Mouse (Mus musculus) midbrain, embryonic 16.5 days (tissue): ENCODE measurements at regions not wholly inside any gene's neighbourhood (a gene's known extent, or its start where the extent isn't known, plus 50 kb on each side); places are given as distances from the start of the nearest gene placed in this dataset.
"Not testable (repeated sequence)": the region's sequence is repeated elsewhere in the genome, so short reads cannot be mapped to it uniquely, and the experiment has no call there.

ENCODE experiments used
- ATAC-seq: fragments of 200-750 bp; cut with Nextera tagmentation; 2 replicates; pipeline ENCODE4 v1.8.0; 2017; ENCODE audit warnings: moderate TSS enrichment
- H3K27ac ChIP-seq: fragments of 300-500 bp; sonication (generic); 2 replicates; pipeline ENCODE4 v1.5.1; 2014; ENCODE audit warnings: mild to moderate bottlenecking, low read length, mixed read lengths
- H3K27me3 ChIP-seq: fragments of 300-500 bp; sonication (generic); 2 replicates; pipeline ENCODE4 v1.6.1; 2014; ENCODE audit warnings: low read depth, low read length, mixed read lengths; ENCODE audit not compliant: control insufficient read depth, insufficient read depth
- H3K36me3 ChIP-seq: fragments of 300-500 bp; sonication (generic); 2 replicates; pipeline ENCODE4 v1.6.1; 2014; ENCODE audit warnings: mild to moderate bottlenecking, low read length, moderate library complexity, mixed read lengths; ENCODE audit not compliant: control insufficient read depth, insufficient read depth
- H3K4me1 ChIP-seq: fragments of 300-500 bp; sonication (generic); 2 replicates; pipeline ENCODE4 v1.6.1; 2014; ENCODE audit warnings: mild to moderate bottlenecking, low read length, mixed read lengths; ENCODE audit not compliant: control insufficient read depth, insufficient read depth
- H3K4me2 ChIP-seq: fragments of 300-500 bp; sonication (generic); 2 replicates; pipeline ENCODE4 v1.6.1; 2014; ENCODE audit warnings: mild to moderate bottlenecking, low read length, mixed read lengths
- H3K4me3 ChIP-seq: fragments of 300-500 bp; sonication (generic); 2 replicates; pipeline ENCODE4 v1.5.1; 2014; ENCODE audit warnings: low read depth, mild to moderate bottlenecking, low read length, moderate library complexity, mixed read lengths
- H3K9ac ChIP-seq: fragments of 300-500 bp; sonication (generic); 2 replicates; pipeline ENCODE4 v1.6.1; 2014; ENCODE audit warnings: low read depth, low read length, mixed read lengths
- H3K9me3 ChIP-seq: fragments of 300-500 bp; sonication (generic); replicated peaks from 2 replicates; pipeline ENCODE4 v1.6.1; 2014; ENCODE audit warnings: mild to moderate bottlenecking, low read length, mixed read lengths; ENCODE audit not compliant: control insufficient read depth, poor library complexity, severe bottlenecking
- WGBS: fragments of 180-500 bp; shearing (Covaris S2); extraction: QIAGEN DNeasy Blood & Tissue Kit; methylation state at CpG from one replicate; pipeline ENCODE4 v1.1.7; 2014; 5-methylcytosine and 5-hydroxymethylcytosine counted together

DNA sequence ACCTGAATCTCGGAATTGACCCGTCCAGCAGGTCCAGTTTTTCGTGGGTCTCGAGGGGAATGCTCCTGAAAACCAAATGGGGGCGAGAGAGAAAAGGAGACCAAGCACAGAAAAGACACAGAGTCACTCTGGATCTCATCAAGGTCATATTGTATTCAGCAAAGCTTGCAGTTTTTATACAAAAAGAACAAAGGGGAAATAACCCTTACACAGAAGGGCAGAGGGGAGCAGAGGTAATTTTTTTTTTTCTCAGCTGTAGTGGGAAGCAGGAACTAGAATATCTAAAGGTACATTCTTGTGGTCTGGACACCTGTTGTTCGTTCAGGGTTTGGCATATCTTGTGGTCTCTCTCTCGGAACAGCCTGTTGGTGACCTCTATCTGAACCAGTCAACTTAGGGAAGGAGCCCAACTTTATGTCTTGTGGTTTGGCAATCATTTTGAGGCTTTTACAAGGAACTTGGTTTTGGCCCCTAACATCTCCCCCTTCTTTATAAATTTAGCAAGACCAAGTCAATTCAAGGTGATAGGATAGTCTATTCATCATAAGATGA lies 1645.9 kb upstream of the Cdh9 start:
- no peaks in the 10 kb centered on the region for H3K27me3 ChIP-seq
- H3K9ac ChIP-seq: no peak overlapping the region
- WGBS: 87% methylated on average over 7 of the region's 7 CpGs
- H3K9me3 ChIP-seq: peaks cover 4% of the 10 kb centered on the region; the same call in 1 of the 2 replicates
- H3K27ac ChIP-seq: no peak overlapping the region
- H3K36me3 ChIP-seq: no peaks in the 10 kb centered on the region
- H3K4me1 ChIP-seq: no peaks in the 10 kb centered on the region
- no peak for ATAC-seq
- H3K4me2 ChIP-seq: no peak overlapping the region
- no peak overlapping the region for H3K4me3 ChIP-seq

DNA sequence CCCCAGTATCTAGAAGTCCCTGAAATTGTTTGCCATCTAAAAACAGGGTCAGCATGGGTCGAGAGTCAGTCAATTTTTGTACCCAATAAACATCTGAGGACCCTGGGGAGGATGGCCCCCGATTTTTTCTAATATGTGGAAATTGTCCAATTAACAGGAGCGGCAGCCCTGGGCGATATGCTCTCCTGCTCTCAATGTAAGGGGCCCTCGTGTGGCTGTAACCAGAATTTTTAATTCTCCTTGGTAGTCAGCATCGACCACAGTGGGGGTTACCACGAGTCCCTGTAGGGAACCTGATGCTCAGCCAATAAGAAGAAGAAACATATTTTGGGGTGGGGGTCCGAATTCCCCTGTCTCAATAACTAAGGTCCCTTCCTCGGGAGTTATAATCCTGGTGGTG lies 1639.9 kb upstream of the Cdh9 start:
- not testable (repeated sequence) for H3K4me1 ChIP-seq, H3K4me2 ChIP-seq, H3K4me3 ChIP-seq, H3K36me3 ChIP-seq, H3K9ac ChIP-seq, H3K9me3 ChIP-seq, H3K27me3 ChIP-seq, H3K27ac ChIP-seq, ATAC-seq
- WGBS: 86% methylated on average over 9 of the region's 9 CpGs

DNA sequence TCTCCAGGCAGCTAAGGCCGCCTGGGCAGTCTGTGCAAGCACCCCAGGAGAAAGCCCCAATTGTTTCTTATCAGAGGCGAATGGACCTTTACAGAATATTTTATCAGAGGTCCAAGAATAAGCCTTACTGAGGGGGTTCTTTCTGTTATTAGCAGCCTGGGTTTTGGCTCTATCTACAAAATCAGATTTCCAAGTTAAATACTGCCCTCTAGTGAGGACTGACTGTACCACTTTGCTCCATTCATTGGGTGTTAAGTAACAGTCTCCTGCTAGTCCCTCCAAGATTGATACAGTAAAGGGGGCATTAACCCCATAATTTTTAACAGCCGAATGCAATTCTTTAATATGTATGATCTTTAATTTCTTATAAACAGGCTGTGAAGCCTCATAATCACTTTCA lies 1638.8 kb upstream of the Cdh9 start:
- not testable (repeated sequence) for H3K36me3 ChIP-seq, H3K27me3 ChIP-seq, ATAC-seq, H3K9ac ChIP-seq, H3K4me3 ChIP-seq, H3K27ac ChIP-seq, H3K9me3 ChIP-seq, H3K4me1 ChIP-seq, H3K4me2 ChIP-seq
- 90% methylated on average over 3 of the region's 3 CpGs for WGBS

DNA sequence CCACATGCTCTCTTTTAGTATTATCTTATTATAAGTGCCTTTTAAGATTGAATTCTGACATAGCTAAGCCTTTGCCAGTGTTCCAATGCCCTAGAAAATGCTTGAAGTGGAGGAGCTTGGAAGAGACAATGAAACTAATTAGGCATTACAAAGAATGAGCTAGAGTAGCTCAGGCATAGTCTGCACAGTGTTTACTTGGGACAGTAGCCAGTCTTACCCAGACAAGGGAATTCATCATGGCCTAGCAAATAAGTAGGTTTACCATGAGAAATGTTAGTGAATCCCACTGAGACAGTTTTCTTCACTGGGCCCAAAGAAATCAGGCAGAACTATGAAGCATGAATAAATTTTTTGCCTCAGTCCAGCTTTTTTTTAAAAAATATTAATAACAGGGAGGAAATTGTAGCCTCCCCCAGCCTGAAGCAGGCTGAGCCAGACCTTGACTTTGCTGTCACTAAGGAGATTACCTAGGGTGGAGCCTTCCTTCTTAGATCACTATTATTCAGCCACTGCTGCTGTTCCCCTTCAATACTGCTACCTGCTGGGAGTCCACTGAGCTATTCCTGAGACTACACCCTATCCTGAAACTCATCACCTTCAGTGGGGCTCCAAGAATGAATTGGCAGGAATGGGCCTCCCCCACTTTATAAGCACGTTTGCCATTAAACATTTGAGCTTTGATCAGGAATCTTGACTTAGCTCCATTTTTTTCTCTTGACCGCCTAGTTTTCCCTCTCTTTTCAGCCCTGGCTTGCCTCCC lies 1636.8 kb upstream of the Cdh9 start:
- Histone ChIP-seq H3K27me3 (no peaks in the 10 kb centered on the region), H3K9ac (no peak overlapping the region), H3K27ac (no peak overlapping the region), H3K9me3 (no peaks in the 10 kb centered on the region; the same call in 1 of the 2 replicates), H3K4me1 (no peaks in the 10 kb centered on the region), H3K36me3 (no peaks in the 10 kb centered on the region), H3K4me3 (no peak overlapping the region), H3K4me2 (no peak overlapping the region)
- WGBS: 75% methylated on average over 2 of the region's 2 CpGs
- ATAC-seq: no peak

DNA sequence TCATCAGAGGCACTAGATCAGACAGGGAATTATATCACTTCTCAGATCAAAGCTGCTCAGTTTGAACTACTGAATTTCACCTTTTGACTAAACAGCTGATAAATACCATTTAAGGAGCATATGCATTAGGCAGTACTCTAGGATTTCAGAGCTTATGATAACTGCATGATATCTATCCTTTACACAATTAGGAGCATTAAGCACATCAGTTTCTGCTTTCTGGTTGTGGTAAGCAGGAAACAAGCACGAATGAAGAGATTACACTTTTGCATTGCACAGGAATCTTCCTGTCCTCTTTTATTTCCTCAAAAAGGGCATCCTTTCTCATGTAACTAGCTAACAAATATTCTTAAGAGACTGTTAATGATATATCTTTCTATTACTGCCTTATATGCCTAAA lies 1631.2 kb upstream of the Cdh9 start:
- Histone ChIP-seq H3K36me3 (no peaks in the 10 kb centered on the region), H3K27ac (no peak overlapping the region), H3K4me3 (no peak overlapping the region), H3K4me2 (no peak overlapping the region), H3K9ac (no peak overlapping the region), H3K27me3 (no peaks in the 10 kb centered on the region), H3K9me3 (no peaks in the 10 kb centered on the region), H3K4me1 (no peaks in the 10 kb centered on the region)
- ATAC-seq: no peak
- 69% methylated on average over 1 of the region's 1 CpGs for WGBS

DNA sequence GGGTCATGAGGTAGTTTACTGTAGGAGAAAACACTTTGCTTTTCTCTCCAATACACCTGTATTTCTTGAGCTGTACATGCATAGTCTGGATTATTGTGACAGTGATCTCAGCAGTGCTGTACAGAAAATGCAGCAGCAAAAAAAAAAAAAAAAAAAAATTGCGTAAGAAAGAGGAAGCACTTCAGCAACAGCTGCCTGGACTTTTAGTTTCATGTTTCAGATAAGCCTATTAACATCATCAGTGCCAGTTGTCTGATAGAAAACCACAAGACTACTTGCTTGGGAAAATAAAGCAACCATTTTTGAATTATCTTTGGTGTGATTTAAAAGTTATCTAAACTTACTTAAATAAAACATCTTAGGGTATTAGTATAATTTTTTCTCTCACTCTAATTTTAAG lies 1626.4 kb upstream of the Cdh9 start:
- Histone ChIP-seq H3K4me1 (no peaks in the 10 kb centered on the region), H3K4me2 (no peak overlapping the region), H3K27ac (no peak overlapping the region), H3K4me3 (no peak overlapping the region), H3K27me3 (no peaks in the 10 kb centered on the region), H3K9ac (no peak overlapping the region), H3K36me3 (no peaks in the 10 kb centered on the region), H3K9me3 (no peaks in the 10 kb centered on the region)
- WGBS: 89% methylated on average over 1 of the region's 1 CpGs
- ATAC-seq: no peak

DNA sequence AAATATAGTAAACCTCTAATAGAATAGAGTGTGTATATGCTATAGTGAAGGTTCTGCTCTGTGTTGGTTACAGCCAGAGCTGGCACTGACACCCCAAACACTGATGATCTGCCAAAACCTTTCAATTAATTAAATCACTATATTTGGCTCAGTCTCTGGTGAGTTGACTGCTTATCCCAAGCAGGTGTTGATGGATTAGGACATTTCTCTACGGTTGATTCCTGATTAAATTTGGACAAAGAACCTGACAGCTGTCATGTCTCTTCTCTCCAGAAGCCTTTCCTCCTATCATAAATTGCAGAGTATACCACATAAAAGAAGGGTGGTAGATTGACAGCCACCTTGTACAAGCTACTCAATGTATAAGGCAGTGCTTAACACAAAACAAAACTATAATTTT lies 1608.4 kb upstream of the Cdh9 start:
- H3K36me3 ChIP-seq: no peaks in the 10 kb centered on the region
- 46% methylated on average over 1 of the region's 1 CpGs for WGBS

DNA sequence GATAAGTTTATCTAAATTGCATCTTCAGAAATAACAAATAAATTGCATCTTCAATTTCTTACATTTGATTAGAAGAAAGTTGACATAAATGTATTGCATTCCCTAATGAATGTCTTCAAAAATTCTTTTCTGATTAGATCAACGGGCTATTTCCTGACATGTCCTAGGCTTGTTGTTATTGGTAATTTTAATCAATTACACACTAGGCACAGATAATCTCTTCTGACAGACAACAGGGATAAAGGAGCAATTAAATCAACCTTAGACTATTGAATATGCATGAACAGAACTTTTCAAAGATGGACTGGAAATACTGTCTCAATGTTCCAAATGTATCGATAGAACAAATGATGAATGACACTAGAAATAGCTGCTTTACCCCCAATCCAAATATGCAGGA lies 1579.8 kb upstream of the Cdh9 start:
- Histone ChIP-seq H3K27me3 (no peaks in the 10 kb centered on the region), H3K4me2 (no peak overlapping the region), H3K36me3 (no peaks in the 10 kb centered on the region), H3K4me1 (no peaks in the 10 kb centered on the region), H3K9ac (no peak overlapping the region), H3K9me3 (no peaks in the 10 kb centered on the region), H3K27ac (no peak overlapping the region), H3K4me3 (no peak overlapping the region)
- ATAC-seq: no peak
- WGBS: 52% methylated on average over 2 of the region's 2 CpGs

More for the DNA sequence above, 1608.4 kb upstream of the Cdh9 start:
- Histone ChIP-seq H3K4me2 (no peak overlapping the region), H3K4me1 (no peaks in the 10 kb centered on the region), H3K27ac (no peak overlapping the region), H3K27me3 (no peaks in the 10 kb centered on the region), H3K9me3 (no peaks in the 10 kb centered on the region), H3K4me3 (no peak overlapping the region), H3K9ac (no peak overlapping the region)
- peak; percentile 56; the same call in 1 of the 2 replicates for ATAC-seq

DNA sequence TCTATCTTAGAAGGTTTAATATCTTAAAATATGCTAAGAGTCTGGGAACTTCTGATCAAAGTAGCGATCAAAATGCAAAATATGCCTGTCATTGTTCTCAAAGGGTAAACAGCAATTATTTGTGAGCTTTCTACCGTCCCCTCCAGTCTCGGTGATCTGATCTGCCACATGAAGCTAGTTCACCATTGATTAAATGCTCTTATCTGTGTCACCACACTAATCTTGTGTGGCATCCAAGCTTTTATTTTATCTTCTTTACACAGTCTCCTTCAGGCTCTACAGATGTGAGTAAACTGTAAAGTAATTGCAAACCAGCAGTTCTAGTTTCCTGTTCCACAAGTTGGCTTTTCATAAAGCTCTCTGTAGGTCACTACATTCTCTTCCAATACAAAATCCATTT lies 1573.1 kb upstream of the Cdh9 start:
- H3K9ac ChIP-seq: no peak overlapping the region
- ATAC-seq: no peak
- no peaks in the 10 kb centered on the region for H3K27me3 ChIP-seq
- H3K36me3 ChIP-seq: no peaks in the 10 kb centered on the region
- no peaks in the 10 kb centered on the region for H3K9me3 ChIP-seq
- H3K4me1 ChIP-seq: no peaks in the 10 kb centered on the region
- H3K4me2 ChIP-seq: no peak overlapping the region
- no peak overlapping the region for H3K27ac ChIP-seq
- WGBS: 69% methylated on average over 3 of the region's 3 CpGs
- no peak overlapping the region for H3K4me3 ChIP-seq
